Mouse (Mus musculus) urinary bladder, postnatal 10 days (tissue): ENCODE data around the gene Slc39a1.

Experiments used
- DNase-seq: peaks from one replicate; pipeline ENCODE4 v3.0.0; 2022; ENCODE audit warnings: low spot score

Gene Slc39a1

GRCm38 (mm10) chr3:90247960-90248745, at the start of gene Slc39a1:
TSS of gene Slc39a1 (plus strand) at chr3:90248172.
- peak; percentile 71 for DNase-seq

GRCm38 (mm10) chr3:90202884-90203283, 45.1 kb upstream of the Slc39a1 start:
- DNase-seq, result no peak

GRCm38 (mm10) chr3:90203619-90204018, 44.4 kb upstream of the Slc39a1 start:
- DNase-seq, result no peak

- no peak for DNase-seq
These were observed 43.4 kb upstream of the Slc39a1 start for GRCm38 (mm10) chr3:90204582-90204981.

- no peak for DNase-seq
These were observed 39.3 kb upstream of the Slc39a1 start for GRCm38 (mm10) chr3:90208662-90209061.

GRCm38 (mm10) chr3:90209908-90210566, 37.9 kb upstream of the Slc39a1 start:
- DNase-seq, result no peak

- DNase-seq, result no peak
These were observed 36.2 kb upstream of the Slc39a1 start for GRCm38 (mm10) chr3:90211475-90212398.

- no peak for DNase-seq
These were observed 35.2 kb upstream of the Slc39a1 start for GRCm38 (mm10) chr3:90212723-90213122.

- DNase-seq, result peak; percentile 33
These were observed 34.5 kb upstream of the Slc39a1 start, which contains the start of the genes Rps27 and Rab13 for GRCm38 (mm10) chr3:90213377-90213866. TSS of gene Rps27 (minus strand) at chr3:90213651. TSS of gene Rab13 (plus strand) at chr3:90213695.

- no peak for DNase-seq
These were observed 33.9 kb upstream of the Slc39a1 start for GRCm38 (mm10) chr3:90213956-90214684.

- DNase-seq, result no peak
These were observed 32.1 kb upstream of the Slc39a1 start for GRCm38 (mm10) chr3:90215825-90216380.

GRCm38 (mm10) chr3:90220088-90220487, 27.9 kb upstream of the Slc39a1 start:
- no peak for DNase-seq

GRCm38 (mm10) chr3:90220531-90220951, 27.4 kb upstream of the Slc39a1 start:
- DNase-seq, result peak; percentile 54

GRCm38 (mm10) chr3:90221123-90221522, 26.8 kb upstream of the Slc39a1 start:
- DNase-seq, result no peak

GRCm38 (mm10) chr3:90222455-90222854, 25.5 kb upstream of the Slc39a1 start:
- DNase-seq, result no peak

- DNase-seq, result no peak
These were observed 25.0 kb upstream of the Slc39a1 start for GRCm38 (mm10) chr3:90222941-90223340.

GRCm38 (mm10) chr3:90224331-90224730, 23.6 kb upstream of the Slc39a1 start:
- DNase-seq, result no peak

GRCm38 (mm10) chr3:90231075-90231474, 16.9 kb upstream of the Slc39a1 start:
- no peak for DNase-seq

- DNase-seq, result peak; percentile 74
These were observed 16.3 kb upstream of the Slc39a1 start, which contains the start of gene Jtb for GRCm38 (mm10) chr3:90231507-90232333. TSS of gene Jtb (plus strand) at chr3:90231597.

GRCm38 (mm10) chr3:90241251-90241650, 6.7 kb upstream of the Slc39a1 start:
- DNase-seq, result no peak
